Comparison of ENCODE assay signal across 11 mouse cellular contexts in the genomic region with DNA sequence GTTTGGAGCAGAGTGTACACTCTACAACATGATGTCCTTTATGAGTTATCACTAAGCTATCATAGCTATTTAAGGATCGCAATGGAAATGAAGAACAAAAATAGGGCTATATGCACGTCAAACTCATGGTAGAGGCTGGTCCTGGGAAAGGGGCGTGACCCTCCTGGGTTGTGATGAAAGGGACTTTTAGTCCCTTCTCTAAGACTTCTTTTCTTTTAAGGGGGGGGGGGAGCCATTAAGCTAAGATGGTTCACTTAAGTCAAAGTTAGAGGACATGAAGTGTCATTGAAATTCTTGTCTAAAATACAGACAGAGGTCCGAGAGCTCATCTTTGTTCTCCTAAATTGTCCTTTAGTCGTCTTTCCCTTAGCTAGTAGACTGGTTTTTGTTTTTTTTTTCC. TPM values are rescaled to one million over a fixed set of nuclear protein-coding genes. Genes with fewer than 3 reads are reported as not detected.
A peak's percentile ranks its signal among the peaks of the same experiment; 100 is the strongest.
DNase-seq lines count a peak whose midpoint lies in the region; ATAC-seq and TF ChIP-seq lines count a peak whose summit lies in the region.
"Had no signal": no experiment of that assay in that cellular context is flagged by ENCODE, and none has a peak within 500 bp of the region (broad histone marks: within the 10 kb centered on the region; RNA-seq: fewer than 3 reads in every experiment).

No protein-coding gene starts in this region.

- H3K4me2 ChIP-seq in heart, embryonic 13.5 days = peak overlapping the region; percentile 72
- peak overlapping the region; percentile 56; the same call in 1 of the 2 replicates for H3K4me2 ChIP-seq in lung, postnatal 0 days (replicated peaks; ENCODE audit: low read depth, low read length)
- H3K4me2 ChIP-seq in liver, embryonic 14.5 days (ENCODE audit: low read depth) = peak overlapping the region; percentile 91

- H3K4me3 ChIP-seq in heart, embryonic 13.5 days = peak overlapping the region; percentile 49
- H3K4me3 ChIP-seq in lung, postnatal 0 days (ENCODE audit: low read depth, low read length) = peak overlapping the region; percentile 32; the same call in 1 of the 2 replicates
- H3K4me3 ChIP-seq in liver, embryonic 14.5 days (ENCODE audit: insufficient read depth in 1 of 2, low read depth in 2 of 2, low read length in 2 of 2) = peak overlapping the region in 1 of 2 experiments; percentile 62; a peak in 2 of 4 replicates
- H3K4me3 ChIP-seq in layer of hippocampus, adult 2 months = no peak overlapping the region
- H3K4me3 ChIP-seq: myocyte had no signal

- TF ChIP-seq CTCF in lung, postnatal 0 days (IDR thresholded peaks at IDR 0.05) = no peak
- no peak for TF ChIP-seq CTCF in liver, embryonic 14.5 days (IDR thresholded peaks at IDR 0.05; ENCODE audit: low read depth)
- no peak for TF ChIP-seq CTCF in layer of hippocampus, adult 2 months (conservative IDR thresholded peaks at IDR 0.05)

- WGBS in heart, embryonic 13.5 days = 36% methylated on average over 5 of the region's 5 CpGs
- 41% methylated on average over 5 of the region's 5 CpGs for WGBS in lung, postnatal 0 days
- WGBS in liver, embryonic 14.5 days (ENCODE audit: insufficient replicate concordance) = 26% methylated on average over 5 of the region's 5 CpGs

- H3K9ac ChIP-seq in heart, embryonic 13.5 days = no peak overlapping the region
- no peak overlapping the region for H3K9ac ChIP-seq in lung, postnatal 0 days (replicated peaks; ENCODE audit: low read depth)
- peak overlapping the region; percentile 77 for H3K9ac ChIP-seq in liver, embryonic 14.5 days (replicated peaks)
- H3K9ac ChIP-seq: embryonic facial prominence, embryonic 15.5 days had no signal

- H3K27ac ChIP-seq in heart, embryonic 13.5 days (replicated peaks) = no peak overlapping the region
- H3K27ac ChIP-seq in lung, postnatal 0 days (ENCODE audit: low read length) = no peak overlapping the region
- H3K27ac ChIP-seq in liver, embryonic 14.5 days = no peak overlapping the region
- no peak overlapping the region for H3K27ac ChIP-seq in layer of hippocampus, adult 2 months
- H3K27ac ChIP-seq: embryonic facial prominence, embryonic 15.5 days had no signal

- H3K36me3 ChIP-seq in heart, embryonic 13.5 days = no peaks in the 10 kb centered on the region
- no peaks in the 10 kb centered on the region for H3K36me3 ChIP-seq in lung, postnatal 0 days (ENCODE audit: insufficient read depth, low read length)
- no peaks in the 10 kb centered on the region for H3K36me3 ChIP-seq in liver, embryonic 14.5 days (replicated peaks; ENCODE audit: control insufficient read depth, insufficient read depth, low read depth)
- H3K36me3 ChIP-seq: embryonic facial prominence, embryonic 15.5 days had no signal

- no peak for TF ChIP-seq EP300 in lung, postnatal 0 days (IDR thresholded peaks at IDR 0.05)
- no peak for TF ChIP-seq EP300 in liver, embryonic 14.5 days (IDR thresholded peaks at IDR 0.05; ENCODE audit: low read depth)

- H3K27me3 ChIP-seq in heart, embryonic 13.5 days (replicated peaks) = peaks cover 11% of the 10 kb centered on the region
- peaks cover 4% of the 10 kb centered on the region; the same call in 1 of the 2 replicates for H3K27me3 ChIP-seq in lung, postnatal 0 days (replicated peaks; ENCODE audit: insufficient read depth, low read length)
- peaks cover 13% of the 10 kb centered on the region for H3K27me3 ChIP-seq in liver, embryonic 14.5 days (ENCODE audit: control insufficient read depth, insufficient read depth, low read length)

- intact Hi-C loops in heart, postnatal 10 days (cut with DNase I) = loop anchor here (5.0 kb wide), 1 partner anchor 62 kb away; no protein-coding TSS in a partner anchor

- ATAC-seq in heart, embryonic 13.5 days (ENCODE audit: extremely low read depth, insufficient number of reproducible peaks, low FRiP score, low TSS enrichment) = no peak
- ATAC-seq in lung, postnatal 0 days = no peak
- no peak for ATAC-seq in liver, embryonic 14.5 days (ENCODE audit: insufficient read depth)

- no peak for DNase-seq in heart, postnatal 10 days
- no peak for DNase-seq in lung, postnatal 0 days (ENCODE audit: low spot score)
- no peak for DNase-seq in lung, postnatal 4 days
- DNase-seq in embryo, embryonic 10.5 days (ENCODE audit: low spot score) = peak; percentile 53
- no peak for DNase-seq in liver, embryonic 14.5 days (ENCODE audit: low read depth in 3 of 3, low spot score in 3 of 3)
- no peak for DNase-seq in layer of hippocampus, postnatal 14 days (ENCODE audit: low spot score in 2 of 2)
- no peak for DNase-seq in layer of hippocampus, adult 2 months (ENCODE audit: low spot score in 2 of 2)
- DNase-seq: cerebellum, adult 8-10 months had no signal

- no peaks in the 10 kb centered on the region for H3K9me3 ChIP-seq in heart, embryonic 13.5 days
- H3K9me3 ChIP-seq in lung, postnatal 0 days (ENCODE audit: low read length) = no peaks in the 10 kb centered on the region
- no peaks in the 10 kb centered on the region for H3K9me3 ChIP-seq in liver, embryonic 14.5 days (ENCODE audit: control insufficient read depth, low read length)
- H3K9me3 ChIP-seq: embryonic facial prominence, embryonic 15.5 days had no signal

- peaks cover 20% of the 10 kb centered on the region for H3K4me1 ChIP-seq in heart, embryonic 13.5 days
- peaks cover 3% of the 10 kb centered on the region; the same call in 1 of the 2 replicates for H3K4me1 ChIP-seq in lung, postnatal 0 days (ENCODE audit: insufficient read depth, low read depth, low read length)
- peaks cover 6 to 9% of the 10 kb centered on the region in 2 experiments for H3K4me1 ChIP-seq in liver, embryonic 14.5 days (replicated peaks; ENCODE audit: control insufficient read depth in 2 of 2, insufficient read depth in 2 of 2, low read length in 1 of 2)

RNA-seq across cellular contexts. Expression of a gene that starts 15.1 kb away (rescaled TPM):
- 3.3 and 3.8 TPM in 2 replicates for polyA plus RNA-seq in heart, embryonic 13.5 days (2015; fragmentation: Nextera tagmentation; extraction: Ambion mirVana)
- total RNA-seq in heart, postnatal 10 days (2021) = 10 to 100 TPM; 21.0 to 21.7 TPM
- polyA plus RNA-seq in lung, postnatal 0 days (2015; fragmentation: Nextera tagmentation; extraction: Ambion mirVana) = 2.9 and 4.6 TPM in 2 replicates
- polyA plus RNA-seq in liver, embryonic 14.5 days (2012; rRNA removed) = 14.5 and 18.9 TPM in 2 replicates
- 2.5 and 3.1 TPM in 2 replicates for polyA plus RNA-seq in liver, embryonic 14.5 days (2014; fragmentation: Nextera tagmentation; extraction: Ambion mirVana)
- 10 to 100 TPM; 31.9 to 32.1 TPM for total RNA-seq in layer of hippocampus, postnatal 14 days (2021)
- total RNA-seq in layer of hippocampus, adult 2 months (2021) = 10 to 100 TPM; 35.4 to 38.7 TPM
